Mouse (Mus musculus) kidney, embryonic 14.5 days (tissue): ENCODE measurements at regions not wholly inside any gene's neighbourhood (a gene's known extent, or its start where the extent isn't known, plus 50 kb on each side); places are given as distances from the start of the nearest gene placed in this dataset.
A peak's percentile ranks its signal among the peaks of the same experiment; 100 is the strongest.
"Not testable (repeated sequence)": the region's sequence is repeated elsewhere in the genome, so short reads cannot be mapped to it uniquely, and the experiment has no call there.

Experiments
- ATAC-seq: fragments of 200-750 bp; cut with Nextera tagmentation; 2 replicates; pipeline ENCODE4 v1.8.0; 2017; ENCODE audit warnings: moderate number of reproducible peaks, mild to moderate bottlenecking, moderate TSS enrichment, moderate library complexity; ENCODE audit not compliant: low FRiP score, low TSS enrichment
- H3K27ac ChIP-seq: fragments of 300-500 bp; sonication (generic); 2 replicates; pipeline ENCODE4 v1.5.1; 2014; ENCODE audit warnings: low read depth, mild to moderate bottlenecking, low read length, moderate library complexity, mixed read lengths
- H3K27me3 ChIP-seq: fragments of 300-500 bp; sonication (generic); 2 replicates; pipeline ENCODE4 v1.6.1; 2014; ENCODE audit warnings: mild to moderate bottlenecking, low read length; ENCODE audit not compliant: control insufficient read depth, insufficient read depth
- H3K36me3 ChIP-seq: fragments of 300-500 bp; sonication (generic); 2 replicates; pipeline ENCODE4 v1.6.1; 2014; ENCODE audit warnings: low read length, mixed read lengths; ENCODE audit not compliant: control insufficient read depth, insufficient read depth
- H3K4me1 ChIP-seq: fragments of 300-500 bp; sonication (generic); 2 replicates; pipeline ENCODE4 v1.6.1; 2014; ENCODE audit warnings: low read length, mixed read lengths; ENCODE audit not compliant: control insufficient read depth, insufficient read depth
- H3K4me2 ChIP-seq: fragments of 300-500 bp; sonication (generic); replicated peaks from 2 replicates; pipeline ENCODE4 v1.6.1; 2014; ENCODE audit warnings: low read depth, mild to moderate bottlenecking, low read length
- H3K4me3 ChIP-seq: fragments of 300-500 bp; sonication (generic); 2 replicates; pipeline ENCODE4 v1.5.1; 2014; ENCODE audit warnings: mild to moderate bottlenecking, low read length
- H3K9ac ChIP-seq: fragments of 300-500 bp; sonication (generic); 2 replicates; pipeline ENCODE4 v1.6.1; 2014; ENCODE audit warnings: low read depth, mild to moderate bottlenecking, low read length, moderate library complexity
- H3K9me3 ChIP-seq: fragments of 300-500 bp; sonication (generic); 2 replicates; pipeline ENCODE4 v1.6.1; 2016; ENCODE audit warnings: low read length; ENCODE audit not compliant: control insufficient read depth
- WGBS: fragments of 180-500 bp; shearing (Covaris S2); extraction: QIAGEN DNeasy Blood & Tissue Kit; methylation state at CpG from one replicate; pipeline ENCODE4 v1.1.7; 2014; 5-methylcytosine and 5-hydroxymethylcytosine counted together

- WGBS = 14% methylated on average over 57 of the region's 64 CpGs
- Histone ChIP-seq H3K27ac (peak overlapping the region; percentile 67; the same call in 1 of the 2 replicates), H3K4me3 (peak overlapping the region; percentile 52), H3K9ac (peak overlapping the region; percentile 81), H3K4me2 (peak overlapping the region; percentile 29; the same call in 1 of the 2 replicates)
- peak; percentile 100 for ATAC-seq
- H3K9me3 ChIP-seq, H3K36me3 ChIP-seq, H3K4me1 ChIP-seq, H3K27me3 ChIP-seq: not testable (repeated sequence)
Measured at GRCm38 (mm10) chr8:20550054-20550778, 64.5 kb upstream of the Gm21119 start.

- not testable (repeated sequence) for H3K27me3 ChIP-seq, H3K4me3 ChIP-seq, H3K4me1 ChIP-seq, H3K36me3 ChIP-seq, H3K27ac ChIP-seq, H3K9ac ChIP-seq, H3K9me3 ChIP-seq, H3K4me2 ChIP-seq
- ATAC-seq = peak; percentile 56
- no CpG with 5 or more reads among the region's 6 CpGs for WGBS
Measured at GRCm38 (mm10) chr8:20556501-20557181, 58.1 kb upstream of the Gm21119 start.

GRCm38 (mm10) chr8:20557184-20557583 is 57.5 kb upstream of the Gm21119 start:
- H3K27ac ChIP-seq, H3K9me3 ChIP-seq, H3K4me1 ChIP-seq, H3K9ac ChIP-seq, H3K36me3 ChIP-seq, H3K4me2 ChIP-seq, H3K27me3 ChIP-seq, H3K4me3 ChIP-seq: not testable (repeated sequence)
- 78% methylated on average over 7 of the region's 8 CpGs for WGBS
- peak; percentile 89 for ATAC-seq

GRCm38 (mm10) chr8:20557609-20558008 is 57.1 kb upstream of the Gm21119 start:
- not testable (repeated sequence) for H3K36me3 ChIP-seq, H3K9me3 ChIP-seq, H3K27ac ChIP-seq, H3K4me3 ChIP-seq, H3K4me1 ChIP-seq, H3K27me3 ChIP-seq, H3K4me2 ChIP-seq, H3K9ac ChIP-seq
- peak; percentile 97 for ATAC-seq
- WGBS = 52% methylated on average over 40 of the region's 47 CpGs
